Mouse (Mus musculus): ENCODE measurements at regions not wholly inside any gene's neighbourhood (a gene's known extent, or its start where the extent isn't known, plus 50 kb on each side); places are given as distances from the start of the nearest gene placed in this dataset.

DNA sequence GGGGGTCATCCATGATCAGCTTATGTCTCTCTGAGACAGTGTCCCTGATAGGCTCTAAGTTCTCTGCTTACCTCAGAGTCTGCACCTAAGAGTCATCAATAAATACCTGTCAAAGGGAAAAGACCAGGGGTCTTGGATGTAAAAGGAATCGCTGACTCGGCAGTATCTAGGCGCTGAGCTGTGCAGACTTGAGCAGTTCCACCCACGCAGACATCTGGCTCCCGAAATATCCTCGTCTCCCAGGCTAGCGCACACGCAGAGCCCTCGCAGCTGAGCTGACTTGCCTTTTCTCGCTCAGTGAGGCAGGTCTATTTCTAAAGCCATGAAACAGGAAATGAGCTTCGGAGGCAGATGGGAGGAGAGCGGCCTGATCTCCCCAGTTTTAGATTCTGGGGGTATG, 412.1 kb downstream of the Matn1 start:
- in situ Hi-C loops (cut with MboI; ENCODE audit: low pct_ligation_motif_present, low pct_unique_long_range_greater_than_20kb, low sequenced_read_pairs): loop anchor here (10.0 kb wide), 1 partner anchor 82 kb away; no protein-coding TSS in a partner anchor
- H3K4me1 ChIP-seq (ENCODE audit: control insufficient read depth in 1 of 2, insufficient read depth in 2 of 2): peaks cover 11 to 35% of the 10 kb centered on the region in 2 experiments
- peak overlapping the region; percentile 47 for H3K4me2 ChIP-seq (ENCODE audit: insufficient read depth, low read depth, poor library complexity, severe bottlenecking)

DNA sequence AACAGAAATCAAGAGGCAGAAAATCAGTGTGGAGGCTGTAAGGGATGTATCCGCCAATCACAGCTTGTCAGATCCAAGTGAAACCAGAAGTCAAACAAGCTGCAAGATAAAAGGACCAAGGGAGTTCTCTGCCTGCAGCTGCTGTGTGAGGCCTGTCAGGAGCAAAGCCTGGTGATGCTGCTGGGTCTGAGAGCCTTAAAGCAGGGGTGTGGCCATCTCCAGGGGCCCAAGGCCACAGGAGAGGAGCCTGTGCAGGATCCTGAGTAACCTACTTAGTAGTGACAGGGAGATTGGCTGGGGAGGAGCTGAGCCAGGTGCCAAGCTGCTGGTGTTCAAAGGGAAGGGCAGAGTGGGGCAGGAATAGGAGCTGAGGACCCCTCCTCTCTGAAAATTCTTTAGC, 418.8 kb downstream of the Matn1 start:
- in situ Hi-C loops (cut with MboI; ENCODE audit: low pct_ligation_motif_present, low pct_unique_long_range_greater_than_20kb, low sequenced_read_pairs) (no loop called here), dilution Hi-C loops (cut with MboI; ENCODE audit: extremely low pct_ligation_motif_present, extremely low pct_unique_long_range_greater_than_20kb, low sequenced_read_pairs) (no loop called here)
- H3K4me2 ChIP-seq (ENCODE audit: insufficient read depth, low read depth, poor library complexity, severe bottlenecking): no peak overlapping the region
- H3K4me1 ChIP-seq (ENCODE audit: control insufficient read depth in 1 of 2, insufficient read depth in 2 of 2): peaks cover 12 to 63% of the 10 kb centered on the region in 2 experiments
- H3K36me3 ChIP-seq (replicated peaks in 1 of 2; ENCODE audit: control insufficient read depth in 1 of 2, insufficient read depth in 1 of 2, low read length in 1 of 2): no peaks in the 10 kb centered on the region
- H3K9me3 ChIP-seq (replicated peaks; ENCODE audit: low read length): no peaks in the 10 kb centered on the region
- H3K27me3 ChIP-seq (replicated peaks): no peaks in the 10 kb centered on the region
- H3K4me3 ChIP-seq (replicated peaks in 1 of 3; ENCODE audit: low read depth in 2 of 3, low read length in 2 of 3, poor library complexity in 1 of 3): no peak overlapping the region
- H3K27ac ChIP-seq (ENCODE audit: insufficient read depth, low read depth): no peak overlapping the region
- no peak for DNase-seq (ENCODE audit: extremely low read depth)
- no peaks in the 10 kb centered on the region for H3K79me2 ChIP-seq (replicated peaks; ENCODE audit: control insufficient read depth, extremely low read depth, insufficient read depth, poor library complexity, severe bottlenecking)
- no peak overlapping the region for H3K9ac ChIP-seq (ENCODE audit: insufficient read depth, low read depth)
- TF ChIP-seq IRF4 (IDR thresholded peaks at IDR 0.05; ENCODE audit: low read depth, low read length) (no peak), RCOR1 (conservative IDR thresholded peaks at IDR 0.05; ENCODE audit: low read depth, low read length) (no peak), ZC3H11A (IDR thresholded peaks at IDR 0.05; ENCODE audit: low read depth, low read length) (no peak), EP300 (IDR thresholded peaks at IDR 0.05; ENCODE audit: low read length) (no peak), ZKSCAN1 (IDR thresholded peaks at IDR 0.05; ENCODE audit: borderline replicate concordance, low read depth, low read length) (no peak), CHD1 (IDR thresholded peaks at IDR 0.05; ENCODE audit: low read depth, low read length) (no peak), PAX5 (IDR thresholded peaks at IDR 0.05; ENCODE audit: low read length) (no peak), NRF1 (IDR thresholded peaks at IDR 0.05; ENCODE audit: low read depth, low read length) (no peak)

More for the DNA sequence above, 412.1 kb downstream of the Matn1 start:
- H3K27ac ChIP-seq (ENCODE audit: insufficient read depth, low read depth): no peak overlapping the region
- peak overlapping the region; percentile 34 for H3K9ac ChIP-seq (ENCODE audit: insufficient read depth, low read depth)
- peaks cover 18% of the 10 kb centered on the region for H3K27me3 ChIP-seq (replicated peaks)
- TF ChIP-seq BHLHE40 (IDR thresholded peaks at IDR 0.05; ENCODE audit: low read depth, low read length): no peak
- TF ChIP-seq MAFK (IDR thresholded peaks at IDR 0.05; ENCODE audit: insufficient replicate concordance, low read length): peak; percentile 96
- dilution Hi-C loops (cut with MboI; ENCODE audit: extremely low pct_ligation_motif_present, extremely low pct_unique_long_range_greater_than_20kb, low sequenced_read_pairs): no loop called here
- H3K9me3 ChIP-seq (replicated peaks; ENCODE audit: low read length): no peaks in the 10 kb centered on the region
- H3K36me3 ChIP-seq (replicated peaks in 1 of 2; ENCODE audit: control insufficient read depth in 1 of 2, insufficient read depth in 1 of 2, low read length in 1 of 2): no peaks in the 10 kb centered on the region
- H3K79me2 ChIP-seq (replicated peaks; ENCODE audit: control insufficient read depth, extremely low read depth, insufficient read depth, poor library complexity, severe bottlenecking): no peaks in the 10 kb centered on the region
- peak overlapping the region; percentile 49 to 55 (median 54) for H3K4me3 ChIP-seq (replicated peaks in 1 of 3; ENCODE audit: low read depth in 2 of 3, low read length in 2 of 3, poor library complexity in 1 of 3)
- no peak for DNase-seq (ENCODE audit: extremely low read depth)

DNA sequence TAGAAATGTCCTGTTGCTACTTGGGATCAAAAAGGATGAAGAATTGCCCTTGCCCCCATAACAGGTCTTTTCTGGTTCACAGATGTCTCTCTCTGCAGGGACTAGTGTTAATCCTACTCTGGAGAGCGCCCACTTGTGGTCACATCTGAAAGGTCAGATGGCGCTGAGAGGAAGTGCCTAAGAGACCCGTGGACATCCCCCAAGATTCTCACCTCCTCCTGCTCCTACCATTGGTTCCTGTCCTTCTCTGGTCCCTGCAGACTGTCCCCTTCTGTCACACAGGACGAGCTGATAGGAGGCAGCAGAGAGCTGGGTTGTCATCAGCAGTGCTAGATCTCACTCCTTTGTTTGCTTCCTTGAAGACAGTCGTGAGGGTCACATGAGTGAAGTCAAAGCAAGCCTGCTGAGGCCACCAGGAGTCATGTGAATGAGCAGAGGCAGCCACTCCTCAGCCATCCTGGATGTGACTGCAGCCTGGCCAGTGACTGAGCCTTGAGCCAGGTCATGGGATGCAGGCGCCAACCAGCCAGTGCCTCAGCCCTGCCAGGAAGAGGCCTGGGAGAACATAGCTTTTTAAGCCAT, 420.6 kb downstream of the Matn1 start:
- no peak overlapping the region for H3K4me3 ChIP-seq (replicated peaks in 1 of 3; ENCODE audit: low read depth in 2 of 3, low read length in 2 of 3, poor library complexity in 1 of 3)
- H3K9ac ChIP-seq (ENCODE audit: insufficient read depth, low read depth): no peak overlapping the region
- H3K27me3 ChIP-seq (replicated peaks): no peaks in the 10 kb centered on the region
- H3K27ac ChIP-seq (ENCODE audit: insufficient read depth, low read depth): no peak overlapping the region
- H3K4me1 ChIP-seq (ENCODE audit: control insufficient read depth in 1 of 2, insufficient read depth in 2 of 2): peaks cover 7 to 53% of the 10 kb centered on the region in 2 experiments
- peak; percentile 87 for DNase-seq (ENCODE audit: extremely low read depth)
- no peak overlapping the region for H3K4me2 ChIP-seq (ENCODE audit: insufficient read depth, low read depth, poor library complexity, severe bottlenecking)
- no peaks in the 10 kb centered on the region for H3K79me2 ChIP-seq (replicated peaks; ENCODE audit: control insufficient read depth, extremely low read depth, insufficient read depth, poor library complexity, severe bottlenecking)
- dilution Hi-C loops (cut with MboI; ENCODE audit: extremely low pct_ligation_motif_present, extremely low pct_unique_long_range_greater_than_20kb, low sequenced_read_pairs): no loop called here
- H3K36me3 ChIP-seq (replicated peaks in 1 of 2; ENCODE audit: control insufficient read depth in 1 of 2, insufficient read depth in 1 of 2, low read length in 1 of 2): no peaks in the 10 kb centered on the region
- TF ChIP-seq CHD1 (IDR thresholded peaks at IDR 0.05; ENCODE audit: low read depth, low read length) (no peak), IRF4 (IDR thresholded peaks at IDR 0.05; ENCODE audit: low read depth, low read length) (peak; percentile 30; the same call in 1 of the 2 replicates), ELF1 (IDR thresholded peaks at IDR 0.05; ENCODE audit: low read depth, low read length) (peak; percentile 61), CTCF (conservative IDR thresholded peaks at IDR 0.05 in 1 of 2, IDR thresholded peaks at IDR 0.05 in 1 of 2; ENCODE audit: low read depth in 2 of 2, low read length in 2 of 2) (peak; percentile 68 to 85), JUND (conservative IDR thresholded peaks at IDR 0.05; ENCODE audit: low read depth, low read length) (no peak), BHLHE40 (IDR thresholded peaks at IDR 0.05; ENCODE audit: low read depth, low read length) (peak; percentile 91), RAD21 (IDR thresholded peaks at IDR 0.05; ENCODE audit: low read depth, low read length) (peak; percentile 62), SMC3 (IDR thresholded peaks at IDR 0.05; ENCODE audit: low read depth, low read length) (peak; percentile 86), UBTF (IDR thresholded peaks at IDR 0.05; ENCODE audit: low read depth, low read length) (no peak)
- in situ Hi-C loops (cut with MboI; ENCODE audit: low pct_ligation_motif_present, low pct_unique_long_range_greater_than_20kb, low sequenced_read_pairs): loop anchor here (5.0 kb wide), 1 partner anchor 68 kb away; no protein-coding TSS in a partner anchor
- H3K9me3 ChIP-seq (replicated peaks; ENCODE audit: low read length): no peaks in the 10 kb centered on the region

Data from CH12.LX (cell line).